ENCODE assay signal across 8 mouse cellular contexts in the genomic region with DNA sequence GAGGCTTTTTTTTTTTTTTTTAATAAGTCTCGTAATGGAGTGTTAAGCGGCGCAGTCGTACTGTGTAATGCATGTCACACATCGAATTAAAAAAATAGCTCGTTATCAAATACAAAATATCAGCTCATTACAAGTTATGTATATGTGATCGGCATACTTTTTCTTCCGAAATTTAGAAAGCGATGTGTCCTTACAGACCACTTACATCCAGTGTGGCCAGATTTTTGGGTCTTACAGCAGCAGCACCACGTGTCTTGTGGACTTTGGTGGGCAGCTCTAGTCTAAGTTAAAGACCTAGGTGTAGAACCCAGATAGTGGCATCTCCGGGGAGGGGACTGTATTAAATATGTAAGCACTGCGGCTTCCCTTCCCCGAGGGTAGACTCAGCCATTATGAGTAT. TPM values are rescaled to one million over a fixed set of nuclear protein-coding genes. Genes with fewer than 3 reads are reported as not detected.
DNase-seq lines count a peak whose midpoint lies in the region; ATAC-seq and TF ChIP-seq lines count a peak whose summit lies in the region.

No protein-coding gene starts in this region.

- peak; percentile 20 for ATAC-seq in forebrain, embryonic 13.5 days
- ATAC-seq in limb, embryonic 11.5 days (ENCODE audit: insufficient number of reproducible peaks, low FRiP score, low TSS enrichment, low read depth): peak; percentile 4; the same call in 1 of the 2 replicates
- ATAC-seq in neural tube, embryonic 14.5 days (ENCODE audit: low read depth): peak; percentile 20; the same call in 1 of the 2 replicates

- intact Hi-C loops in gastrocnemius, adult 2 months (cut with DNase I): no loop called here
- intact Hi-C loops in gastrocnemius, postnatal 14 days (cut with DNase I; ENCODE audit: low total_unique reads): no loop called here

- H3K4me1 ChIP-seq in forebrain, embryonic 13.5 days: peaks cover 33% of the 10 kb centered on the region
- H3K4me1 ChIP-seq in limb, embryonic 11.5 days (ENCODE audit: control insufficient read depth, insufficient read depth, low read length): no peaks in the 10 kb centered on the region
- peaks cover 21% of the 10 kb centered on the region for H3K4me1 ChIP-seq in neural tube, embryonic 14.5 days (ENCODE audit: control insufficient read depth, insufficient read depth, low read length)

- peak overlapping the region; percentile 92 for H3K9ac ChIP-seq in forebrain, embryonic 13.5 days
- peak overlapping the region; percentile 93; the same call in 1 of the 2 replicates for H3K9ac ChIP-seq in limb, embryonic 11.5 days (ENCODE audit: low read length)
- H3K9ac ChIP-seq in neural tube, embryonic 14.5 days (replicated peaks; ENCODE audit: low read depth, low read length): no peak overlapping the region; the same call in 1 of the 2 replicates

- H3K4me2 ChIP-seq in forebrain, embryonic 13.5 days: peak overlapping the region; percentile 85
- H3K4me2 ChIP-seq in limb, embryonic 11.5 days (ENCODE audit: low read depth, severe bottlenecking): peak overlapping the region; percentile 75
- peak overlapping the region; percentile 84 for H3K4me2 ChIP-seq in neural tube, embryonic 14.5 days (ENCODE audit: low read depth, low read length)

- 2% methylated on average over 13 of the region's 13 CpGs for WGBS in forebrain, embryonic 13.5 days
- WGBS in limb, embryonic 11.5 days: 3% methylated on average over 13 of the region's 13 CpGs
- 2% methylated on average over 13 of the region's 13 CpGs for WGBS in neural tube, embryonic 14.5 days

- H3K4me3 ChIP-seq in gastrocnemius, adult 2 months: peak overlapping the region; percentile 98
- H3K4me3 ChIP-seq in forebrain, embryonic 13.5 days: peak overlapping the region; percentile 96
- H3K4me3 ChIP-seq in limb, embryonic 11.5 days (ENCODE audit: low read depth, low read length): peak overlapping the region; percentile 94
- peak overlapping the region; percentile 98 for H3K4me3 ChIP-seq in neural tube, embryonic 14.5 days (ENCODE audit: low read depth, low read length)

- no peaks in the 10 kb centered on the region for H3K27me3 ChIP-seq in forebrain, embryonic 13.5 days
- no peaks in the 10 kb centered on the region for H3K27me3 ChIP-seq in limb, embryonic 11.5 days (ENCODE audit: control insufficient read depth, insufficient read depth, low read length)
- H3K27me3 ChIP-seq in neural tube, embryonic 14.5 days (ENCODE audit: control insufficient read depth, insufficient read depth, low read length): no peaks in the 10 kb centered on the region

- TF ChIP-seq CTCF in gastrocnemius, adult 2 months (IDR thresholded peaks at IDR 0.05): no peak

- H3K9me3 ChIP-seq in forebrain, embryonic 13.5 days (replicated peaks): no peaks in the 10 kb centered on the region
- H3K9me3 ChIP-seq in limb, embryonic 11.5 days (ENCODE audit: control insufficient read depth, low read length): no peaks in the 10 kb centered on the region
- H3K9me3 ChIP-seq in neural tube, embryonic 14.5 days (ENCODE audit: control insufficient read depth, low read length): no peaks in the 10 kb centered on the region

- no peak for DNase-seq in gastrocnemius, adult 2 months
- no peak for DNase-seq in gastrocnemius, postnatal 14 days
- peak; percentile 56 for DNase-seq in Muller cell, postnatal 12 days (ENCODE audit: inconsistent ontology term)
- DNase-seq in limb, embryonic 11.5 days (ENCODE audit: low spot score): peak; percentile 35
- no peak for DNase-seq in urinary bladder, adult 18-20 months (ENCODE audit: low spot score in 2 of 2)
- no peak for DNase-seq in layer of hippocampus, postnatal 36 days

- peak overlapping the region; percentile 96 for H3K27ac ChIP-seq in gastrocnemius, adult 2 months
- H3K27ac ChIP-seq in forebrain, embryonic 13.5 days: no peak overlapping the region
- no peak overlapping the region; the same call in 1 of the 2 replicates for H3K27ac ChIP-seq in limb, embryonic 11.5 days (replicated peaks; ENCODE audit: low read depth, low read length)
- no peak overlapping the region for H3K27ac ChIP-seq in neural tube, embryonic 14.5 days (ENCODE audit: low read depth, low read length)

- peaks cover 20% of the 10 kb centered on the region for H3K36me3 ChIP-seq in forebrain, embryonic 13.5 days (ENCODE audit: poor library complexity, severe bottlenecking)
- peaks cover 4% of the 10 kb centered on the region; the same call in 1 of the 2 replicates for H3K36me3 ChIP-seq in limb, embryonic 11.5 days (ENCODE audit: control insufficient read depth, insufficient read depth, low read length)
- H3K36me3 ChIP-seq in neural tube, embryonic 14.5 days (ENCODE audit: control insufficient read depth, insufficient read depth, low read length): peaks cover 3% of the 10 kb centered on the region; the same call in 1 of the 2 replicates

RNA-seq across cellular contexts. Expression of gene Ttc17, which starts 0.5 kb away (rescaled TPM):
- total RNA-seq in gastrocnemius, adult 2 months (2021): 10 to 100 TPM; 23.5 to 24.9 TPM
- 10 to 100 TPM; 13.7 to 15.3 TPM for total RNA-seq in gastrocnemius, postnatal 14 days (2021)
- 17.0 and 17.9 TPM in 2 replicates for polyA plus RNA-seq in forebrain, embryonic 13.5 days (2015; fragmentation: Nextera tagmentation; extraction: Ambion mirVana)
- polyA plus RNA-seq in limb, embryonic 11.5 days (2014; fragmentation: Nextera tagmentation; extraction: Ambion mirVana): 13.2 and 13.3 TPM in 2 replicates
- polyA plus RNA-seq in neural tube, embryonic 14.5 days (2014; fragmentation: Nextera tagmentation; extraction: Ambion mirVana): 23.5 and 29.6 TPM in 2 replicates
- total RNA-seq in layer of hippocampus, postnatal 36 days (2021): 10 to 100 TPM; 32.0 to 32.1 TPM

RNA-seq across cellular contexts. Expression of gene Api5, which starts 30.9 kb away (rescaled TPM):
- total RNA-seq in gastrocnemius, adult 2 months (2021): 10 to 100 TPM; 19.2 to 21.3 TPM
- total RNA-seq in gastrocnemius, postnatal 14 days (2021): 10 to 100 TPM; 17.5 to 22.0 TPM
- 151 and 164 TPM in 2 replicates for polyA plus RNA-seq in forebrain, embryonic 13.5 days (2015; fragmentation: Nextera tagmentation; extraction: Ambion mirVana)
- 219 and 232 TPM in 2 replicates for polyA plus RNA-seq in limb, embryonic 11.5 days (2014; fragmentation: Nextera tagmentation; extraction: Ambion mirVana)
- 110 and 131 TPM in 2 replicates for polyA plus RNA-seq in neural tube, embryonic 14.5 days (2014; fragmentation: Nextera tagmentation; extraction: Ambion mirVana)
- total RNA-seq in layer of hippocampus, postnatal 36 days (2021): 10 to 100 TPM; 65.6 to 66.3 TPM

Comparison
In these comparisons a context has a peak if more than half of its experiments do, and no peak if none do; other contexts are left out.
1. DNase-seq: peak in Muller cell, postnatal 12 days (single experiment) and limb, embryonic 11.5 days (single experiment); none in gastrocnemius, adult 2 months (single experiment), gastrocnemius, postnatal 14 days (single experiment), urinary bladder, adult 18-20 months (0 of 2) and layer of hippocampus, postnatal 36 days (0 of 2).
2. Peak in every context shown above with its lines, with median percentiles within 50 percentile points of each other: H3K4me3 ChIP-seq, ATAC-seq and H3K4me2 ChIP-seq.